Mouse (Mus musculus): ENCODE data around the gene Crebbp.
"Not testable (repeated sequence)": the region's sequence is repeated elsewhere in the genome, so short reads cannot be mapped to it uniquely, and the experiment has no call there.

GRCm38 (mm10) chr16:4245241-4245640 lies 31.4 kb upstream of the Crebbp start:
- not testable (repeated sequence) for TF ChIP-seq CTCF (IDR thresholded peaks at IDR 0.05; ENCODE audit: borderline replicate concordance, extremely low read depth, insufficient read depth, insufficient read length); POLR2A (IDR thresholded peaks at IDR 0.05; ENCODE audit: borderline replicate concordance, extremely low read depth, insufficient read depth, insufficient read length, poor library complexity, severe bottlenecking)
